Mouse (Mus musculus) G1E (cell line): Measurements from ENCODE around the gene Adipor2. TPM values are rescaled to one million over a fixed set of nuclear protein-coding genes. Genes with fewer than 3 reads are reported as not detected.

Source experiments
- ATAC-seq: 2 replicates; pipeline ENCODE4 v1.8.0; 2016; ENCODE audit warnings: mild to moderate bottlenecking; ENCODE audit not compliant: insufficient number of reproducible peaks, poor library complexity, low FRiP score, severe bottlenecking; ENCODE audit errors: extremely low read depth
- DNase-seq: peaks from one replicate; pipeline ENCODE4 v3.0.0; 2012; ENCODE audit warnings: low spot score
- H3K27me3 ChIP-seq: 2 replicates; pipeline ENCODE4 v1.6.1; 2012; ENCODE audit warnings: mild to moderate bottlenecking, low read length, inconsistent platforms; ENCODE audit not compliant: insufficient read depth
- H3K36me3 ChIP-seq: replicated peaks from 2 replicates; pipeline ENCODE3; 2012; ENCODE audit warnings: mild to moderate bottlenecking, inconsistent platforms
- H3K4me1 ChIP-seq: 2 replicates; pipeline ENCODE4 v1.6.1; 2012; ENCODE audit warnings: low read depth, low read length, inconsistent platforms, mixed read lengths; ENCODE audit not compliant: insufficient read depth
- H3K4me3 ChIP-seq: 2 replicates; pipeline ENCODE4 v1.5.1; 2012; ENCODE audit warnings: low read depth, mild to moderate bottlenecking, inconsistent platforms, low read length, moderate library complexity, mixed read lengths
- H3K9me3 ChIP-seq: replicated peaks from 2 replicates; pipeline ENCODE4 v1.6.1; 2012; ENCODE audit warnings: inconsistent platforms
- CTCF ChIP-seq: IDR thresholded peaks from 2 replicates; pipeline ENCODE4 v1.5.1; 2012; ENCODE audit warnings: low read depth, low read length, inconsistent platforms, mixed read lengths
- GATA1 ChIP-seq: IDR thresholded peaks from 2 replicates; pipeline ENCODE4 v1.6.1; 2012; ENCODE audit warnings: borderline replicate concordance, low read length, inconsistent platforms, mixed read lengths
- GATA2 ChIP-seq: IDR thresholded peaks from 2 replicates; pipeline ENCODE4 v1.6.1; 2012; ENCODE audit warnings: low read depth, low read length, inconsistent platforms, borderline replicate concordance
- POLR2AphosphoS5 ChIP-seq: IDR thresholded peaks from 2 replicates; pipeline ENCODE4 v1.6.1; 2012; ENCODE audit warnings: low read depth, low read length, inconsistent platforms; ENCODE audit not compliant: insufficient replicate concordance
- TAL1 ChIP-seq: conservative IDR thresholded peaks from 2 replicates; pipeline ENCODE4 v1.6.1; 2012; ENCODE audit warnings: low read depth, low read length, inconsistent platforms, mixed read lengths
- polyA plus RNA-seq: library from polyadenylated mRNA; stranded (reverse); fragments of >175 nt; gene quantifications from 2 replicates; pipeline ENCODE4 v1.2.3, GENCODE M21; 2012
- total RNA-seq, 2 experiments: library from RNA; stranded (forward) in 1 of 2; stranded (reverse) in 1 of 2; fragments of 200-1000 nt in 1 of 2; fragments of >200 nt in 1 of 2; fragmentation: Nextera tagmentation in 1 of 2; gene quantifications; 2 replicates each; pipeline ENCODE4 v1.2.3; 2014 to 2017

Gene Adipor2
- total and polyA plus RNA-seq, 3 experiments: 28.2 to 129 (median 97.8) TPM

DNA sequence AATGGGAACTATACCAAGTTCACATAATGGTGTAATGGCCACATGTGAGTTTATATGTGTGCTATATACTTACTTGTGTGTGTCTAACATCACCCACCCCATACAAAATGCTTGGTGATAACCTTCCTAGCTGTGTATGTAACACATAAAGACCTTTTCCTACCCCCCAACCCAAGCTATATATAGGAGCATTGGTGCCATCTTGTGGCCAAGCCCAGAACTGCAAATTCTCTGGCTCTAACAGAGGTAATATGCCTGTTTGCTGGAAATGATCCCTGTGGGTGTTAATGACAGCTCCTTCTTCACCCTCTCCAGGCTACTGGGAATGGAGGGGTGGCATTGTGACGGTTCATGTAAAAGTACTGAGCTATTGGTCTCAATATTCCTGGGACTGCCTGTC, 69.3 kb downstream of the Adipor2 start:
- TF ChIP-seq TAL1: no peak
- TF ChIP-seq CTCF: peak; percentile 77
- DNase-seq (peak; percentile 45), ATAC-seq (no peak)
- no peak overlapping the region for H3K4me3 ChIP-seq
- H3K4me1 ChIP-seq: peaks cover 22% of the 10 kb centered on the region
- peaks cover 28% of the 10 kb centered on the region for H3K27me3 ChIP-seq
- no peaks in the 10 kb centered on the region for H3K9me3 ChIP-seq
- peaks cover 17% of the 10 kb centered on the region for H3K36me3 ChIP-seq

DNA sequence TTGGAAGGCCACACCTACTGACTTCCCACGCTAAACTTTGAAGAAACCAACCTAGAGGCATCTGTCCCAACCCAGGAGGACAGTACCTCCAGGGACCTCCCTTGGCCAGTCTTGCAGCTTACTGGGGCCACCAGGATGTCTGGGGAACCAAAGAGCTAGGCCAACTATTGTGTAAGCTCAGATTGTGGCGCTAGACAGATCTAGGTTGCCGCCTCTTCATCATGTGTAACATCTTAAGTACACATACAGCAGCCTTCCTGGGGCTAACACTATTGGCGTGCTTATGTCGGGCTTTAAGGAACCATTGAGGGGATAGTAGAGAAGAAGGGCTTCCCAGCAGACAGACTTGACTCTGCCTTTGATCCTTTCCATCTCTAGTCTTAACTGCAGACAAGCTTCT, 69.7 kb downstream of the Adipor2 start:
- ATAC-seq (no peak), DNase-seq (no peak)
- Histone ChIP-seq H3K4me1 (peaks cover 22% of the 10 kb centered on the region), H3K36me3 (peaks cover 15% of the 10 kb centered on the region), H3K4me3 (no peak overlapping the region), H3K9me3 (no peaks in the 10 kb centered on the region), H3K27me3 (peaks cover 28% of the 10 kb centered on the region)
- TF ChIP-seq GATA1 (no peak), TAL1 (no peak), POLR2AphosphoS5 (no peak), GATA2 (no peak), CTCF (no peak)

DNA sequence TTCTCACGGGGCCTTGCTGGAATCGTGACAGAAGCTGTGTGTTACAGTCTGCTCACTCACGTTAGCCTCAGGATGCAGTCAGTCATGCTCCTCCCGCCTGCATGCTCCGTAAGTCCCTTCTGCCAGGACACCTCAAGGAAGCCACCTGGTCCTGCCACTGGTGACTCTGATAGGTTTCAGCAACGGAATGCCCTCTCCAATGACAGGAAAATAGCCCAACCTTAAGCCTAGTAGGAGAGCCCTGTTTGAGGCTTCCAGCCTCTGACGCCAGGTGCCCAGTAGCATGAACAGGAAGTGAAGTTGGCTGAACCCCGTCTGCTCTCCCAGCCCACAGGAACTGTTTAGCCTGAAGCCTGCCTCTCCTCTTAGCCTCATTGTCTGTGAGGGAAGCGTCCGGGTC, 71.2 kb downstream of the Adipor2 start:
- DNase-seq (no peak), ATAC-seq (no peak)
- Histone ChIP-seq H3K4me1 (peaks cover 22% of the 10 kb centered on the region), H3K4me3 (no peak overlapping the region), H3K27me3 (peaks cover 30% of the 10 kb centered on the region), H3K9me3 (no peaks in the 10 kb centered on the region), H3K36me3 (no peaks in the 10 kb centered on the region)
- TF ChIP-seq CTCF: no peak
- no peak for TF ChIP-seq TAL1
- no peak for TF ChIP-seq GATA1
- no peak for TF ChIP-seq POLR2AphosphoS5
- TF ChIP-seq GATA2: no peak

DNA sequence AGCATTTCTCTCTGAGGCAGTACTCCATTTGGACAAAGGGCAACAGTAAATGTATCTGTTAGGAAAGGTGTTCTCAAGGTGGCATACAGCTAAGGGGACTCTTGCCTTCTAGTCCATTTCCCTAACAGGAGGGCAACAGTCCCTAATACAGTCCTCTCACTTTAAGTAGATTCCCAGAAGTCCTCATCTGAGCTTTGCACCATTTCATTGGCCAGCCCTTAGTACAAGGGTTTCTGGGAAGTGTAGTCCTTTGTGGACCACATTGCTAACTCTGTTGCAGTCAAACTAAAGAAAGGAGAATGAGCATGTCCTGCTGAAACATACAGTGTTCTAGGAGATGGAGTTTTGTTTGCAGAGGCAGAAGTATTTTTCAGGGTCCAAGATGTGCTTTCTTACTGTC, 76.1 kb downstream of the Adipor2 start:
- DNase-seq: no peak
- Histone ChIP-seq H3K27me3 (peaks cover 23% of the 10 kb centered on the region), H3K9me3 (no peaks in the 10 kb centered on the region), H3K4me1 (peaks cover 8% of the 10 kb centered on the region), H3K4me3 (no peak overlapping the region), H3K36me3 (no peaks in the 10 kb centered on the region)
- no peak for TF ChIP-seq CTCF
- no peak for TF ChIP-seq POLR2AphosphoS5
- TF ChIP-seq TAL1: no peak
- no peak for TF ChIP-seq GATA1
- no peak for TF ChIP-seq GATA2
- ATAC-seq: peak; percentile 80

DNA sequence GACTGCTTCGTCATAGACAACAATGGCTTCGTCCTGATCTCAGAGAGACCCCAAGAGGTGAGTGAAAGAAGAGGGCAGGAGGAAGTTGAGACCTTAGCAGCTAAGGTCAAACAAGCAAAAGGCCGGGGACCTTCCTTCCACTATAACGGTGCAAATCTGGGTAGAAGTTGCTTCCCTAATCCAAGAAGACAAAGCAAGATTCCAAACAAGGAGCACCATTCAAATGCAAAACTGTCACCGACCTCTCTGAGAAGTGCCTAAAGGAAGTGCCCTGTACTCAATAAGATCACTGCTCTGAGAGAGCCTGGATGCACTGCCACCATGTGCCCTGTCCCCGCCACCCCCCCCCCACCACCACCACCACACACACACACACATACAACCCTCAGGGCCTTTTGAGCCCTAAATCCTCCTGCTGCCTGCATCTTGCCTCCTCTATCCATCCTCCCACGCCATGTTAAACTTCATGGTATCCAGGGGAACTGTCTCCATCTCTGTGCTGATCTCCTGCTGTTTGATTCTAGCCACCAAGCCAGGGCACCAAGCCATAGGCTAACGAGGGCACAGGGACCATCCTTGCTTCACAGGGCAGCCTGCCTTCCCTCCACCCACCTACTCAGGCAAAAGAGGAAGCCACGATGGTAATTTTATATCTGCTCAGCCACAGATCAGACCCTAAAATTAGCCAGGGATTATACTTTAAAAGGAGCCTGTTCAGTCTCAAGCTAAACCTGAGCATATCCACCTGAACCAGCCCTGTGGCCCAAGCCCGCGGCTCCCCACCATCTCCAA, 79.2 kb downstream of the Adipor2 start:
- Histone ChIP-seq H3K4me1 (no peaks in the 10 kb centered on the region), H3K36me3 (no peaks in the 10 kb centered on the region), H3K27me3 (peaks cover 26% of the 10 kb centered on the region), H3K9me3 (no peaks in the 10 kb centered on the region), H3K4me3 (no peak overlapping the region)
- TF ChIP-seq CTCF (no peak), GATA2 (no peak), GATA1 (no peak)
- no peak for DNase-seq
- ATAC-seq: no peak

DNA sequence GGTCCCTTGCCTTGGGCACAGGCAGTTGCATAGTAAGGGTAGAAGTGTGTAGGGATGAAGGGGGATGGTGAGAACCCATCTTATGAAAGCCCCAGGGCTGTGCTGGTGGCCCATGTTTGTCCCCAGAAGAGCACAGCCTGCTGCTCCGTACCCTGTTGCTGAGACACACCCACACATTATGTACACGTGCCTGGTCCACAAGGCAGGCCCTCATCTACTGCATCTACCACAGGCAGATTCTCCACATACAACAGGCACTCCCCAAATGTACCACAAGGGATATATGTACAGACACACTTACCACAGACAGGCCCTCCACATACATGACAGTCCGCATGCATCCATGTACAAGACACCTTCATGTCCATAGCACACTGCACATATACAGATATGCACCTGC, 80.2 kb downstream of the Adipor2 start:
- TF ChIP-seq CTCF (no peak), GATA1 (no peak), POLR2AphosphoS5 (no peak), GATA2 (no peak), TAL1 (no peak)
- DNase-seq (no peak), ATAC-seq (no peak)
- Histone ChIP-seq H3K36me3 (no peaks in the 10 kb centered on the region), H3K4me3 (no peak overlapping the region), H3K4me1 (no peaks in the 10 kb centered on the region), H3K9me3 (no peaks in the 10 kb centered on the region), H3K27me3 (peaks cover 32% of the 10 kb centered on the region)

DNA sequence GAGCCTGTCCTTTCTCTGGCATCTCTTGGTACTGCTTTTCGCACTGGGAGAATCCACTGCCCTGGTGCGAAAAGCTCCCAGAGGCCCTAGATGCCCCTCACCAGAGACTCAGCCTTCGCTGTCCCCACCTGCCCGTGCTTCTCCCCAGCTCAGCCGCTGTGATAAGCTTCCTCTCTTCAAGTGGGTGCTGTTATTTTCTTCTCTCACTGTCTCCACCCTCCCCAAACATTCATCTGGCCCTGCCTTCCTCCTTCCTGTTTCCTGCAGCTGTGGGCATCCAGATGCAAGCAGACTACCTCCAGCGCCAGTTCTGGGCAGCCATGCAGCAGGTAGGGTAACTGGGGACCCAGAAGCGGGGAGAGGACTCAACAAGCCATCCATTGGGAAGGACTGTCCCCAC, 81.4 kb downstream of the Adipor2 start:
- no peaks in the 10 kb centered on the region for H3K36me3 ChIP-seq
- ATAC-seq (no peak), DNase-seq (no peak)
- H3K4me1 ChIP-seq: no peaks in the 10 kb centered on the region
- TF ChIP-seq GATA2 (no peak), TAL1 (no peak), GATA1 (no peak), CTCF (no peak), POLR2AphosphoS5 (no peak)
- H3K27me3 ChIP-seq: peaks cover 29% of the 10 kb centered on the region
- no peak overlapping the region for H3K4me3 ChIP-seq
- H3K9me3 ChIP-seq: no peaks in the 10 kb centered on the region
